Mouse (Mus musculus) stomach, embryonic 16.5 days (tissue): ENCODE data around the gene Hlcs. TPM values are rescaled to one million over a fixed set of nuclear protein-coding genes. Genes with fewer than 3 reads are reported as not detected.

ENCODE experiments used
- ATAC-seq: fragments of 200-750 bp; cut with Nextera tagmentation; 2 replicates; pipeline ENCODE4 v1.8.0; 2017; ENCODE audit warnings: moderate number of reproducible peaks, moderate TSS enrichment; ENCODE audit not compliant: insufficient read depth, low FRiP score
- H3K27ac ChIP-seq: fragments of 300-500 bp; sonication (generic); 2 replicates; pipeline ENCODE4 v1.5.1; 2014; ENCODE audit warnings: low read length
- H3K27me3 ChIP-seq: fragments of 300-500 bp; sonication (generic); 2 replicates; pipeline ENCODE4 v1.6.1; 2014; ENCODE audit warnings: low read length, control low read depth, mixed read lengths; ENCODE audit not compliant: control insufficient read depth, insufficient read depth
- H3K36me3 ChIP-seq: fragments of 300-500 bp; sonication (generic); 2 replicates; pipeline ENCODE4 v1.6.1; 2014; ENCODE audit warnings: low read length; ENCODE audit not compliant: control insufficient read depth, insufficient read depth
- H3K4me1 ChIP-seq: fragments of 300-500 bp; sonication (generic); 2 replicates; pipeline ENCODE4 v1.6.1; 2014; ENCODE audit warnings: low read length, control low read depth, mixed read lengths; ENCODE audit not compliant: control insufficient read depth, insufficient read depth
- H3K4me2 ChIP-seq: fragments of 300-500 bp; sonication (generic); 2 replicates; pipeline ENCODE4 v1.6.1; 2014; ENCODE audit warnings: low read depth, low read length, mixed read lengths
- H3K4me3 ChIP-seq: fragments of 300-500 bp; sonication (generic); replicated peaks from 2 replicates; pipeline ENCODE4 v1.5.1; 2014; ENCODE audit warnings: mild to moderate bottlenecking, low read length
- H3K9ac ChIP-seq: fragments of 300-500 bp; sonication (generic); 2 replicates; pipeline ENCODE4 v1.6.1; 2014; ENCODE audit warnings: low read length
- H3K9me3 ChIP-seq: fragments of 300-500 bp; sonication (generic); replicated peaks from 2 replicates; pipeline ENCODE4 v1.6.1; 2016; ENCODE audit warnings: low read length, control low read depth; ENCODE audit not compliant: control insufficient read depth
- WGBS: fragments of 180-500 bp; shearing (Covaris S2); extraction: QIAGEN DNeasy Blood & Tissue Kit; methylation state at CpG from one replicate; pipeline ENCODE4 v1.1.7; 2014; 5-methylcytosine and 5-hydroxymethylcytosine counted together
- polyA plus RNA-seq: library from polyadenylated mRNA; unstranded; fragments of >200 nt; fragmentation: Nextera tagmentation; extraction: Ambion mirVana; gene quantifications from 2 replicates; pipeline ENCODE4 v1.2.1, GENCODE M21; 2015

Gene Hlcs
- polyA plus RNA-seq, 1 experiment from 2014 or later: 10.2 TPM

DNA sequence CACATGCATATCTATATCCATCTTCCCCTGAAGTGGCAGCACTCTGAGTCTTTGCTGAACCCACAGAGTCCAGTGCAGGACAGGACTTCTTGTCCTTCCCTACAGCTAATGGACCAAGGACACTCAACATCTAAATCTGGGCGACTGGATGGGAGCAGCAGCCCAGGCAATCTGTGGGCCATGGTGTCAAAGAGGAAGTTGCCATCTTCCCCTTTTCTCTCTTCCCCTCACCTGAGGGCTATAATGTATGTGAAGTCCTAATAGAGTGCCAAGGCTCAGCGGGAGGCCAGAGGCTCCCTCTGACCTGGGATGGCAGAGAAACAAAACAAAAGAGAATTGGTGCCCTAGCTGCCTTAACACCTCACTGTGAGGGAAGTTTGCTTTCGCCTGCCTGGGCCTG, 29.4 kb downstream of the Hlcs start:
- 0 out of 2 replicates have a peak, but pooled peaks cover 4% of the 10 kb centered on the region for H3K36me3 ChIP-seq

DNA sequence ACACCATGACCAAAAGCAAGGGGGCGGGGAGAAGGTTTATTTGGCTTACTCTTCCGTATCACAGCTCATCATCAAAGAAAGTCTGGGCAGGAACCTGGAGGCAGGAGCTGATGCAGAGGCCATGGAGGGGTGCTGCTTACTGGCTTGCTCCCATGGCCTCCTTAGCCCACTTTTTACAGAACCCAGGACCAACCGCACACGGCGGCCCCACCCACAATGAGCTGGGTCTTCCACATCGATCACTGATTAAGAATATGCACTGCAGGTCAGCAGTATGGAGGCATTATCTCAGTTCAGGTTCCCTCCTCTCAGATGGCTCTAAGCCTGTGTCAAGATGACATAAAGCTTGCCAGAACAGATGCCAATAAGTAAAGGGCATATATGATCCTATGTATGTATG, 42.5 kb downstream of the Hlcs start:
- Histone ChIP-seq H3K4me1 (no peaks in the 10 kb centered on the region), H3K36me3 (no peaks in the 10 kb centered on the region), H3K4me3 (no peak overlapping the region), H3K27ac (no peak overlapping the region), H3K27me3 (no peaks in the 10 kb centered on the region), H3K4me2 (no peak overlapping the region), H3K9me3 (no peaks in the 10 kb centered on the region), H3K9ac (no peak overlapping the region)
- ATAC-seq: no peak
- 89% methylated on average over 6 of the region's 6 CpGs for WGBS

More for the DNA sequence above, 29.4 kb downstream of the Hlcs start:
- Histone ChIP-seq H3K4me3 (no peak overlapping the region), H3K4me1 (peaks cover under 1% of the 10 kb centered on the region; the same call in 1 of the 2 replicates), H3K9ac (no peak overlapping the region), H3K9me3 (no peaks in the 10 kb centered on the region; the same call in 1 of the 2 replicates), H3K27ac (no peak overlapping the region), H3K4me2 (no peak overlapping the region), H3K27me3 (no peaks in the 10 kb centered on the region)
- WGBS: 89% methylated on average over 3 of the region's 3 CpGs
- ATAC-seq: no peak

DNA sequence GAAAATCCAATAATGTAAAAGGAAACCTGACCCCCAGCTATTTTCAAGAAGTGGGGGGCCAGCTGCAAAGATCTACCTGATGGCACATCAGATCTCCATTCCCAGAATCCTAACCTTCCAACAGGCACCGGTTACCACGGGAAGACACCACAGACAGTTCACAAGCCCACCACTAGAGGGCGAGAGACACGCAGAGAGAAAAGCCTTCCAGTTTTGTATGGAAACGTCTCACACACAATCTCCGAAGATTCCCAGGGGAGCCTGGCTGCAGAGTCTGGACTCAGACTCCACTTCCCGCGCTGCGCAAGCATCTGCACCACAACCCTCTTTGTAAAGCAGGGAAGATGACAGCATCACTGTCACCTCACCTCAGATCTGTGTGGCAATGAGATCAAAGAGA, 43.7 kb downstream of the Hlcs start:
- Histone ChIP-seq H3K4me1 (no peaks in the 10 kb centered on the region), H3K9me3 (no peaks in the 10 kb centered on the region), H3K36me3 (no peaks in the 10 kb centered on the region), H3K4me2 (peak overlapping the region; percentile 37; the same call in 1 of the 2 replicates), H3K27me3 (no peaks in the 10 kb centered on the region), H3K27ac (no peak overlapping the region), H3K9ac (0 out of 2 replicates have a peak overlapping the region, but pooled peaks have one; percentile 46), H3K4me3 (0 out of 2 replicates have a peak overlapping the region, but pooled peaks have one; percentile 10)
- ATAC-seq: peak; percentile 59
- WGBS: 4% methylated on average over 9 of the region's 9 CpGs

DNA sequence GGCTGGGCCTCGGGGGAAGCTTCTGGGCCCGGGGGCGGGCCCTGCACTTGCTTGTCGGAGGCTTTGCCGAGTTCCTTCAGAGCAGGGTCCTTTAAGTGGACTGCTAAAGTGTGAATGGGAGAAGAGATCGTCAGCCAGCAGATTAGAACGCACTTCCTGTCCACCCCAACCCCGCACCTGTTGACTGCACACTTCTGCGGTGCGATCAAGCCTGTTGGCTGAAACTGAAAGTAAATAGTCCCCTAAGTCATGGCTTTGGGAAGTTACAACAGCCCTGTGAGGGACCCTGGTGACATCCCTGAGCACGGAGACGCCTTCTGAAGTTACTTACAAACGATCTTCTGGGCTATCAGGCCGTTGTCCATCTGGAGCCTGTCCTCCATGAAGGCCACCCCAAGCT, 45.2 kb downstream of the Hlcs start:
- Histone ChIP-seq H3K4me2 (no peak overlapping the region), H3K4me1 (no peaks in the 10 kb centered on the region), H3K36me3 (no peaks in the 10 kb centered on the region), H3K27me3 (no peaks in the 10 kb centered on the region), H3K9ac (no peak overlapping the region), H3K27ac (no peak overlapping the region), H3K4me3 (no peak overlapping the region), H3K9me3 (no peaks in the 10 kb centered on the region)
- ATAC-seq: no peak
- 84% methylated on average over 14 of the region's 14 CpGs for WGBS

DNA sequence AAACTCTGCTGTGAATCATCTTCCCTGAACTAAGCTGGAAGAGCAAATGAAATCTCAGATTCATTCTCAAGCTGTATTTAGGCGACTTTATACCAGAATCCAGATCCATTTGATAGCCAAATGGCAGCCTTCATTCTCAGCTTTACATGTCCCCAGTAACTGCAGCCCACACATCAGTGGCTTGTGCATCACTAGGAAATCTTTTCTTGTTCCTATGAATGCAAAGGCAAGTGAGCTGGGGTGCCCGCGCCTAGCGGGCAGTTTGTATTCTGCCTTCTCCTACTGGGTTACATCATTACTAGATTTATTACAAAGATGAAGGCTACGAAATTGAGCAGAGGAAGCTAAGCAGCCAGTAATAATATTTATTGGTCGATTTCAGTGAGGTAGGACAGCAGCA, 48.8 kb downstream of the Hlcs start:
- Histone ChIP-seq H3K4me3 (no peak overlapping the region), H3K9ac (no peak overlapping the region), H3K36me3 (no peaks in the 10 kb centered on the region), H3K27me3 (no peaks in the 10 kb centered on the region), H3K27ac (no peak overlapping the region), H3K9me3 (no peaks in the 10 kb centered on the region), H3K4me2 (no peak overlapping the region), H3K4me1 (no peaks in the 10 kb centered on the region)
- no peak for ATAC-seq
- WGBS: 69% methylated on average over 6 of the region's 6 CpGs

DNA sequence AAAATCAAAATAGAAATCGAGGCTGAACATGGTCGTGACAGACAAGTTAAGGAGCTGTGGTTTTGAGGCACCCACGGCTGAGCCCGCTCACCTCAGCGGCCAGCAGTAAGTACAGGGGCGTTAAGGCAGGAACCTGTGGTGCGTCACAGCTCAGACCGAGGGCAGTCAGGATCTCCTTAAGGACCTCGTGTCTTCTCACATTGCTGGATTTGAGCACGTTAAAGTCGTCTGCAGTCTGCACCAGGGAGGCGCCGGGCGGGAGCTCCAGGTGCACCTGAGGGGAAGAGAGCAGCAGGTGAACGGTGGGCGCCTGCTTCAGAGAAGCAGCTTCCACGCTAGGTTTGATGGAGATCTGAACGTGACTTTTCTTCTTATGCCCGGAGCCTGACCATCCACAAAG, 50.9 kb downstream of the Hlcs start:
- no peaks in the 10 kb centered on the region for H3K4me1 ChIP-seq
- H3K4me2 ChIP-seq: no peak overlapping the region
- H3K27ac ChIP-seq: no peak overlapping the region
- ATAC-seq: no peak
- no peaks in the 10 kb centered on the region for H3K9me3 ChIP-seq
- H3K4me3 ChIP-seq: no peak overlapping the region
- H3K36me3 ChIP-seq: no peaks in the 10 kb centered on the region
- 87% methylated on average over 19 of the region's 19 CpGs for WGBS
- H3K27me3 ChIP-seq: no peaks in the 10 kb centered on the region
- no peak overlapping the region for H3K9ac ChIP-seq

DNA sequence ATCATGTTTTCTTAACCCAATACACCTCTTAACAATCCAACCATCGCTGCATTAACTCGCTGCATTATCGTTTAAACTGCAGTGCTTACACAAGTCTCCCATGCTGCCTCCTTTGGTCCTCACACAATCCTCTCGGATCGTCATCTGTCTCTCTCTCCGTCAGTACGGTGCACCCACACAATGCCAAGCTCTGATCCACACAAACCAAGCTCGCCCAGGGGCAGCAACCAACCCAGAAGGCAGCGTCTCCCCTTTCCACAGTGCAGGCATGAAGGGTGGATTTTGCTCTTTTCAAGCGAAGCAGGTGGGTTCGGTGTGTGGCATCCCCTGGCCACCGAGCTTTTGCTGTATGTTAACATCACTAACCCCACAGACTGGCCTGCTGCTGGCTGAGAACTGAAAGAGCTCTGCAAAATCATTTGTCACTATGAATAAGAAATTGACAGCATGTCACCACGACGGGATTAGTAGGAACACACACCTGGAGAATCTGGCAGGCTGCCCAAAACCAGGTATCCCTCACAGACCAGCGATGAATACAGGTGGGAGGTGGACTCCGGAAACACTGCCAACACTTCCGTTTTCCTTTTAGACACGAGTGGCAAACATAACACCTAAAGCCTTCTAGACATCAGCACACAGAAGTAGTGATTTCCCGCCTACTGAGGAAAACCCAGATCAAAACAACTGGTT, 52.3 kb downstream of the Hlcs start:
- Histone ChIP-seq H3K27ac (no peak overlapping the region), H3K36me3 (no peaks in the 10 kb centered on the region), H3K27me3 (no peaks in the 10 kb centered on the region), H3K4me1 (no peaks in the 10 kb centered on the region), H3K9me3 (no peaks in the 10 kb centered on the region), H3K9ac (no peak overlapping the region), H3K4me2 (no peak overlapping the region), H3K4me3 (no peak overlapping the region)
- 72% methylated on average over 19 of the region's 19 CpGs for WGBS
- ATAC-seq: no peak

DNA sequence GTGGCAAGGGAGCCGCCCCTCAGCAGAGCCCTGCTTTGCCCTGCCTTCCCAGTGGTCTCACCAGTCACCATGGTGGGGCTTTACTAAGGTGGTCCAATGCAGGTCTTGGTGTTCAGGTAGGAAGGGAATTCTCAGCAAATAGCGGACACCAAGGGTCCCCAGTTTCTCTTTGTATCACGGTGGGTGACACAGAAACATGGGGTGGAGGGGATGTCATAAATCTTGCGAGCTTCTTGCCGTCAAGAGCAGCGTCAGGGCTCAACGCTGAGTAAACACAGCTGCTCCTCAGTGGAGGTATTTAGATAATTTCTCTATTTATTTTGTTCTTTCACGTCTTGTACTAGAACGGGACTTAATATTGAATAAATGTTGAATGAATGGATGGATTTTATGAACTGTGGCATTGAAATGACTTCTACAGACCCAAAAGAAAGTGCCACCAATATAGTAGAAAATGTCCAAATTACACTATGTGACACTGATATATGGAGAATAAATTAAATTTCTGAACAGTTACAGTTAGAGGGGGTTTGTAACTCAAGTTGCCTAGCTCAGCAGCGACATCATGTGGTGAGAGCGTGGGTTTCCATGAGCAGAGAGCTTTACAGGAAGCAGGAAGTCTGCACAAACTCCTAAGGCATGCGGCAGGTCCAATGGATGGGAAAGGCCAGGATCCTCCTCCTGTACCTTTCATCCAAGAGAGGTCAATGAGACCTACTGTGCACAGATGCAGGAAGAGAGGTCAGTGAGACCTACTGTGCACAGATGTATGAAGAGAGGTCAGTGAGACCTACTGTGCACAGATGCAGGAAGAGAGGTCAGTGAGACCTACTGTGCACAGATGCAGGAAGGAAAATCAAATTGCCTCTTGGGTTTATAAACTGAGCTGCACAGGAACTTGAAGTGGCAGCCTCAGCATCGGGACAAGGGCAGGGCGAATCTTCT, 54.7 kb downstream of the Hlcs start:
- H3K9ac ChIP-seq: 0 out of 2 replicates have a peak overlapping the region, but pooled peaks have one; percentile 29

DNA sequence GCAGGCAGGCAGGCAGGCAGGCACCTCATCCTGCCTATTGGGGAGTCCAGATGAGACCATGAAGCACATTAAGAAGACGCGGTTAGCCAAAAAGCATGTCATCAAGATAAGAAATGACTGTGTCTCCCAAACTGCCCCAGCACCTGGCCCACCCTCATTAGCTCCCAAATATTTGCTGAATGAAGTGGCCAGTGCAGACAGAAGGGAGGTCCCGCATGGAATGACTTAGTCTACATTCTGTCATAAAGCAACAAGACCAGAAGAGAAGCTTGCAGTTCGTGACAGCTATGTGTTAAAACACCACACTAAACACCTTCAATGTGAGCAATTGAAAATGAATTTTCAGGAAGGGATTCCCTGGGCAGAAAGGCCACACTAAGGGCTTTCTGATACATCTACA, 57.8 kb downstream of the Hlcs start:
- 75% methylated on average over 4 of the region's 4 CpGs for WGBS
- no peak for ATAC-seq
- H3K9me3 ChIP-seq: no peaks in the 10 kb centered on the region
- H3K4me2 ChIP-seq: no peak overlapping the region
- no peaks in the 10 kb centered on the region for H3K27me3 ChIP-seq
- no peaks in the 10 kb centered on the region for H3K36me3 ChIP-seq
- no peak overlapping the region for H3K4me3 ChIP-seq
- no peaks in the 10 kb centered on the region for H3K4me1 ChIP-seq
- H3K27ac ChIP-seq: no peak overlapping the region
- no peak overlapping the region for H3K9ac ChIP-seq

More for the DNA sequence above, 54.7 kb downstream of the Hlcs start:
- no peak overlapping the region for H3K4me2 ChIP-seq
- 32% methylated on average over 14 of the region's 14 CpGs for WGBS
- H3K4me3 ChIP-seq: no peak overlapping the region
- no peaks in the 10 kb centered on the region for H3K27me3 ChIP-seq
- no peaks in the 10 kb centered on the region for H3K36me3 ChIP-seq
- no peaks in the 10 kb centered on the region for H3K9me3 ChIP-seq
- H3K27ac ChIP-seq: no peak overlapping the region
- ATAC-seq: peak; percentile 63; the same call in 1 of the 2 replicates
- no peaks in the 10 kb centered on the region for H3K4me1 ChIP-seq
